Mouse (Mus musculus) midbrain, embryonic 11.5 days (tissue): ENCODE data around the gene Tmem255b. TPM values are rescaled to one million over a fixed set of nuclear protein-coding genes. Genes with fewer than 3 reads are reported as not detected.

Source experiments
- ATAC-seq: fragments of 200-750 bp; cut with Nextera tagmentation; 2 replicates; pipeline ENCODE4 v1.8.0; 2017; ENCODE audit warnings: moderate TSS enrichment, moderate library complexity; ENCODE audit not compliant: low FRiP score
- DNase-seq: peaks from one replicate; pipeline ENCODE4 v3.0.0; 2015; ENCODE audit warnings: low spot score; ENCODE audit errors: missing footprints
- H3K27ac ChIP-seq: fragments of 300-500 bp; sonication (generic); 2 replicates; pipeline ENCODE4 v1.5.1; 2014; ENCODE audit warnings: low read depth, low read length
- H3K27me3 ChIP-seq: fragments of 300-500 bp; sonication (generic); 2 replicates; pipeline ENCODE4 v1.6.1; 2014; ENCODE audit warnings: mild to moderate bottlenecking, low read length, moderate library complexity, mixed read lengths; ENCODE audit not compliant: control insufficient read depth, insufficient read depth
- H3K36me3 ChIP-seq: fragments of 300-500 bp; sonication (generic); 2 replicates; pipeline ENCODE4 v1.6.1; 2014; ENCODE audit warnings: mild to moderate bottlenecking, low read length, moderate library complexity, mixed read lengths; ENCODE audit not compliant: control insufficient read depth, insufficient read depth
- H3K4me1 ChIP-seq: fragments of 300-500 bp; sonication (generic); 2 replicates; pipeline ENCODE4 v1.6.1; 2014; ENCODE audit warnings: low read length; ENCODE audit not compliant: control insufficient read depth, insufficient read depth
- H3K4me2 ChIP-seq: fragments of 300-500 bp; sonication (generic); 2 replicates; pipeline ENCODE4 v1.6.1; 2014; ENCODE audit warnings: mild to moderate bottlenecking, moderate library complexity
- H3K4me3 ChIP-seq: fragments of 300-500 bp; sonication (generic); 2 replicates; pipeline ENCODE4 v1.5.1; 2014; ENCODE audit warnings: low read depth, low read length
- H3K9ac ChIP-seq: fragments of 300-500 bp; sonication (generic); 2 replicates; pipeline ENCODE4 v1.6.1; 2014; ENCODE audit warnings: low read length
- H3K9me3 ChIP-seq: fragments of 300-500 bp; sonication (generic); 2 replicates; pipeline ENCODE4 v1.6.1; 2016; ENCODE audit warnings: low read length; ENCODE audit not compliant: control insufficient read depth
- whole genome bisulfite sequencing: fragments of 180-500 bp; shearing (Covaris S2); extraction: QIAGEN DNeasy Blood & Tissue Kit; methylation state at CpG from one replicate; pipeline ENCODE4 v1.1.7; 2014; 5-methylcytosine and 5-hydroxymethylcytosine counted together
- polyA plus RNA-seq: library from polyadenylated mRNA; unstranded; fragments of >200 nt; fragmentation: Nextera tagmentation; extraction: Ambion mirVana; gene quantifications from 2 replicates; pipeline ENCODE4 v1.2.1, GENCODE M21; 2014

Tmem255b gene
- polyA plus RNA-seq, 1 experiment from 2014 or later = 0.29 TPM

DNA sequence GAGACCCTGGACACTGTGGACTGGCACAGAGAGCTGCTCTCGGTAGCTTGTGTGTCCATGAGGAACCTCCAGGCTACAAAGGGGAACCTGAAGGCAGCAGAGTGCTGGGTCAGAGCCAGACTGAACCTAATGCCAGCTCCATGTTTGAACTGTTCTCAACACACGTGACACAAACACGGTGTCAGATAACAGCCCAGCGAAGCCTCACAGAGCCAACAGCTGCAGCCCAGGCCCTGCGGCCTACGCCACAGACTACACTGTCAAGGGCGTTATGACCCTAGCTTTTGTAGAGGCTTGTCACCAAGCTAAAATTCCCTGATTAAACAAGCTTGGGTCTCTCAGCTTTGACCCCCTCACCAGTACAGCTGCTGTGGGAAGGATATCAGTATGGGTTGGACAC lies 37.3 kb downstream of the Tmem255b start:
- ATAC-seq = no peak
- 85% methylated on average over 7 of the region's 7 CpGs for WGBS
- Histone ChIP-seq H3K27me3 (no peaks in the 10 kb centered on the region), H3K9ac (no peak overlapping the region), H3K4me2 (no peak overlapping the region), H3K27ac (no peak overlapping the region), H3K36me3 (no peaks in the 10 kb centered on the region), H3K4me1 (no peaks in the 10 kb centered on the region), H3K4me3 (no peak overlapping the region), H3K9me3 (no peaks in the 10 kb centered on the region)
- DNase-seq = no peak

DNA sequence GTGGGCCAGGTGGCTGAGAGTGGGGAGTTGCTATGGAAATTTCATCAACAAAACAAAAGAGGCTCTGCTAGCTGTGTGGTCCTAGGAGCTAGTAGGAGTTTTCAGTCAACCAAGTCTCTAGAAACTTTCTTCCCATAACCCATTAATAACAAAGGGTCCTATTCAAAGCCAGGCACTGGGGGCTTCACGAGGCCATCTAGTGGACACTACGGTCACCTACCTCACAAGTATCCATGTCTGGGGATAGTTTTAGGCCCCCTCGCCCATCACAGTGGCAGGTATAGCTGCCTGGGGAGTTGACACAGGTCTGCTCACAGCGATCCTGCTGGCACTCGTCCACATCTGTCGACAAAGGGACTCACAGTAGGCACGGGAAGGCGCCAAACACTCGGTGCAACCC lies 40.9 kb downstream of the Tmem255b start:
- DNase-seq (no peak), ATAC-seq (no peak)
- H3K9me3 ChIP-seq = no peaks in the 10 kb centered on the region
- no peak overlapping the region for H3K4me2 ChIP-seq
- H3K36me3 ChIP-seq = no peaks in the 10 kb centered on the region
- H3K27ac ChIP-seq = no peak overlapping the region
- no peaks in the 10 kb centered on the region for H3K4me1 ChIP-seq
- WGBS = 53% methylated on average over 9 of the region's 9 CpGs
- no peak overlapping the region for H3K4me3 ChIP-seq
- no peak overlapping the region for H3K9ac ChIP-seq
- no peaks in the 10 kb centered on the region for H3K27me3 ChIP-seq

DNA sequence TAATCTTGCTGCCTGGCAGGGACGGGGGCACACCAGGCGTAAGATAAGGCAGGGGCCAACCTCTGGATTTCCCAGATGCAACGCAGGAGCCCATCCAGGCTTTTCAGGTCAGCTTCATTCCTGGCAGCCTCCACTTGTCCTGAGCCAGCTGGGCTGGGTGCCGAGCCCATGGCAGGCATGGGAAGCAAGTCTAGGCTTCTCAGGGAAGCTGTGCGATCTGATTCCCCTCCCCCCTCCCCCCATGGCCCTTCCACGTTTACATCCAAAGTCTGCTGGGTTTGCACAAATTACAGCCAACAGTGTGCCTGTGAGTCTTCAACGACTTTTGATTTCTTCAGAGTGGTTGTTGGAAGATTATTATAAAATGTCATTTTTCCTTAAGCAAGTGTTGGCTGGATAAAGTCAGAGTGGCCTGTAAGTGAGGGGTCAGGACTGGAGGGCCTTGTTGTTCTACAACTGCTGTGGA lies 46.1 kb downstream of the Tmem255b start:
- H3K27ac ChIP-seq = no peak overlapping the region
- no peak for DNase-seq
- H3K9me3 ChIP-seq = no peaks in the 10 kb centered on the region
- 95% methylated on average over 7 of the region's 7 CpGs for WGBS
- H3K27me3 ChIP-seq = no peaks in the 10 kb centered on the region
- H3K4me2 ChIP-seq = no peak overlapping the region
- no peak overlapping the region for H3K9ac ChIP-seq
- no peaks in the 10 kb centered on the region for H3K4me1 ChIP-seq
- ATAC-seq = no peak
- no peak overlapping the region for H3K4me3 ChIP-seq
- H3K36me3 ChIP-seq = no peaks in the 10 kb centered on the region

DNA sequence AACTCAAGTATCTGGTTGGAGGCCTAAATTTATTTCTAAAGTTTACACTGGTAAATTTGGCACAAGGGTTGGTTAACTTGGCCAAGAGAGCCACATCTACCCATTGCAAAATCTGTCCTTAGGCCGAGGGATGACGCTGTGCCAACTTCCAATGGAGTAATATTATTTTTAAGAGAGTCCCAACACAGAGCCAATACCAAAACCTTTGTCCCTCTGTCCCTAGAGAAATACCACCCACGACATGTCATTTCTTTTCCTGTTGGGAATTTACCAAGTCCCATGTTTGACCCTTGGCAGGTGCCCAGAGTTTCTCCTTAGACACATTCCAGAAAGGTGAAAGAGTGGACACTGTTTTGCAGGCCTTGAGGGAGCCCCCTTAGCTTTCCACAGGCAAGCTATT lies 46.6 kb downstream of the Tmem255b start:
- no peaks in the 10 kb centered on the region for H3K9me3 ChIP-seq
- no peaks in the 10 kb centered on the region for H3K36me3 ChIP-seq
- no peak for DNase-seq
- H3K4me1 ChIP-seq = no peaks in the 10 kb centered on the region
- H3K27ac ChIP-seq = no peak overlapping the region
- H3K4me2 ChIP-seq = no peak overlapping the region
- H3K9ac ChIP-seq = no peak overlapping the region
- WGBS = 87% methylated on average over 3 of the region's 3 CpGs
- H3K27me3 ChIP-seq = no peaks in the 10 kb centered on the region
- no peak overlapping the region for H3K4me3 ChIP-seq
- ATAC-seq = no peak

DNA sequence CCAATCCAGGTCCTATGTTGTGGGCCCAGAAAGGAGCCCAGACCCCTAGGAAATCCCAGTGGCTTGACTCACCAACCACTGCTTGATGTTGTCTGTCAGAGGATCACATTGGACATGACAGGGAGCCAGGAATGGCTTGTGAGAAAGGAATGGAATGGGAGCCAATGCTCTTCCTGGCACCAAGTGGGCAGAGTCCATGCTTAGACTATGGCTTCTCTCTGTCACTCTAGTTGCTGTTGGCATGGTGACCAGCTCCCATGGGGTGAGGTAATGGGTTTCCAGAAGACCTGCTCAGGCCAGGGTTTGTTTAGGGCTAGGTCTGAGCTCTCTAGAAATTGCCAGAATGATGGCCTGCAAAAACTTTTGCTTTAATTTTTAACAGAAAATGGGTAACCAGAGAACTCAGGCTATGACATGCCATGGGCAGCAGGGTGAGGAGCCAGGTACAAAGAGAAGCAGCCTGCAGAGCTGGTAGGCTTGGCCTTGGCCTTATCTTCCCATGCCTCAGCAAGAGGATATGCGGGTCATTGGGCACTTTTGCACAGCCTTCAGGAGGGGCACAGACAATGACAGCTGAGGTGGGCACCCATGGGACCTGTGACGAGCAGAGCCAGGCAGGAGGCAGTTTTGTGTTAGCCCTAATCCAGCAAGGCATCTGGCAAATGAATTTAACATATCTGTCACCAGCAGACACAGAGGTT lies 47.3 kb downstream of the Tmem255b start:
- Histone ChIP-seq H3K27ac (no peak overlapping the region), H3K4me2 (no peak overlapping the region), H3K27me3 (no peaks in the 10 kb centered on the region), H3K36me3 (no peaks in the 10 kb centered on the region), H3K4me1 (no peaks in the 10 kb centered on the region), H3K9me3 (no peaks in the 10 kb centered on the region), H3K9ac (no peak overlapping the region), H3K4me3 (no peak overlapping the region)
- DNase-seq (no peak), ATAC-seq (no peak)
- 76% methylated on average over 2 of the region's 2 CpGs for WGBS

DNA sequence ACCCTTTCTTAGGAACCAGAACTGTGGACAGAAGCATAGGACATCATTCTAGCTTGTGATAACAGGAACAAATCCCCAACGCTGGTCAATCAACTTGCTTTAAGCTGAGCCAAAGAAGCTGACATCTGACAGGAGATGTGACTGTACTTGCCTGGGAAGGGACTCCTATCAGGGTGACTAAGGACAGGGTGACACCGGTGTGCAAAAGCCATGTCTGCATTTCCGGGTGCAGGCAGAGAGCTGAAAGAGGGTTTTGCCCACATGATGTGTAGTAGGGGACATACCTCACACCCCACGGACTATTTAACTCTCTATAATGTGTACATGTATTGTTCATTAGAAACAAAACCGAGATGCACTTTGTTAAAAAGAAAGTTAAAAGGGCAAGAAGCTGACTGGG lies 48.2 kb downstream of the Tmem255b start:
- no peaks in the 10 kb centered on the region for H3K27me3 ChIP-seq
- WGBS = 87% methylated on average over 5 of the region's 5 CpGs
- ATAC-seq (no peak), DNase-seq (no peak)
- H3K9me3 ChIP-seq = no peaks in the 10 kb centered on the region
- H3K36me3 ChIP-seq = no peaks in the 10 kb centered on the region
- H3K4me2 ChIP-seq = no peak overlapping the region
- H3K4me3 ChIP-seq = no peak overlapping the region
- no peak overlapping the region for H3K27ac ChIP-seq
- no peak overlapping the region for H3K9ac ChIP-seq
- H3K4me1 ChIP-seq = no peaks in the 10 kb centered on the region

DNA sequence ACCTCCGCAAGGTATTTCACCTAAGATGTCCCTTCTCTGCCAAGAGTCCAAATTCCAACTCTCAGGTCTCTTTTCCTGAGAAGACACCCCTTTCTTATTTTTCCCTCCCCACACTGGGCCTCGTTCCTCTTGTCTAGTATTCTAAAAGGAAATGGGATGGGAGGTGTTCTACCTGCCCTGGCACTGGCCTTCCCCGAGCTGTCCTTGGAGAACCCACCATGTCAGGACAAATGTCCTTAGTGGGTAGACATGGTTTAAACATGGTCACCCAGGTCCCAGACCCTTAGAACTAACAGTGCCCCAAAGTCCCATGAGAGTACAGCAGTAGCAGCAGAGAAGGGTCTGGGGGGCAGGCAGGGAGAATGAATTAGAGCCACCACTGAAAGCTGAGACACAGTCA lies 54.4 kb downstream of the Tmem255b start:
- ATAC-seq (no peak), DNase-seq (no peak)
- 85% methylated on average over 3 of the region's 3 CpGs for WGBS
- Histone ChIP-seq H3K27me3 (peaks cover 17% of the 10 kb centered on the region), H3K27ac (no peak overlapping the region), H3K4me2 (no peak overlapping the region), H3K4me1 (peaks cover 4% of the 10 kb centered on the region; the same call in 1 of the 2 replicates), H3K9me3 (no peaks in the 10 kb centered on the region), H3K4me3 (no peak overlapping the region), H3K9ac (no peak overlapping the region), H3K36me3 (no peaks in the 10 kb centered on the region)

DNA sequence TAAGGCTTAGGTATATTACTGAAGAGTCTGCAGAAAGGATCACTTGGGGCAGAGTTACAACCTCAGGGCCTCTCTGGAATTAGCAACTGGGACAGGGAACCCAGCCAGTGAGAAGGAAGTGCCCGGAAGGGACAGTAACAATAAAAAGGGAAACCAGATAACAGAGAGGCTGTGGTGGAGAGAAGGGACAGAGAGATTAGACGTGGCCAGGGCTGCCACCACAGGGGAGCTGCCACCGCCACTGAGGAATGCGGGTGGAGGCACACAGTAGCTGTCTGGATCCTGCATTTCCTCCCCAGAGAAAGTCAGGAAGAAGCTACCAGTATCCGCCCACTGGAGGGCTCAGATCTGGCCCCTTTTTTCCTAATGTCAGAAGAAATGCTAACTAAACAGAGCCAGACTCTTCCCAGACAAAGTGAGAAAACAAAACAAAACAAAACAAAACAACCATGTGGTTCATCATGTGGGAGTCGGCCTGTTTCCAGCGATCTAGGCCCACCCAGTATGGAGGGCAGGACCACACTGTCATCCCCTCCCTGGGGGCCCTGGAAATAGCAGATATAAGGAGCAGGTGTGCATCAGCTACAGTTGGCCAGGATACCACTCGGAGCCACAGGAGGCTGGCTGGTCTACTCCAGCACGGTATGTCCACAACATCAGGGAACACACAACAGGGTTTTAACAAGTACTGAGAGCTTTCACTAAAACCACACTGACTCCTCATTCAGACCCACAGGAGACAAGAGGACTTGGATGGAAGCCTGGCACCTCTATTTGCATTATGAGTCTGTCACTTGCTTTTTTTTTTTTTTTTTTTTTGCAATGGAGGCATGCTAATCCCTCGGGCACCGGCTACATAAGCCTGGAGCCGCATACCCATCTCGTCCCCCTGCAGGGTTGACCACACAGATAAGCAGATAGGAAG lies 55.3 kb downstream of the Tmem255b start:
- Histone ChIP-seq H3K9me3 (no peaks in the 10 kb centered on the region), H3K4me1 (peaks cover 4% of the 10 kb centered on the region; the same call in 1 of the 2 replicates), H3K36me3 (no peaks in the 10 kb centered on the region), H3K4me2 (no peak overlapping the region), H3K9ac (no peak overlapping the region), H3K27me3 (peaks cover 17% of the 10 kb centered on the region), H3K4me3 (no peak overlapping the region), H3K27ac (no peak overlapping the region)
- no peak for ATAC-seq
- 43% methylated on average over 13 of the region's 13 CpGs for WGBS
- no peak for DNase-seq

DNA sequence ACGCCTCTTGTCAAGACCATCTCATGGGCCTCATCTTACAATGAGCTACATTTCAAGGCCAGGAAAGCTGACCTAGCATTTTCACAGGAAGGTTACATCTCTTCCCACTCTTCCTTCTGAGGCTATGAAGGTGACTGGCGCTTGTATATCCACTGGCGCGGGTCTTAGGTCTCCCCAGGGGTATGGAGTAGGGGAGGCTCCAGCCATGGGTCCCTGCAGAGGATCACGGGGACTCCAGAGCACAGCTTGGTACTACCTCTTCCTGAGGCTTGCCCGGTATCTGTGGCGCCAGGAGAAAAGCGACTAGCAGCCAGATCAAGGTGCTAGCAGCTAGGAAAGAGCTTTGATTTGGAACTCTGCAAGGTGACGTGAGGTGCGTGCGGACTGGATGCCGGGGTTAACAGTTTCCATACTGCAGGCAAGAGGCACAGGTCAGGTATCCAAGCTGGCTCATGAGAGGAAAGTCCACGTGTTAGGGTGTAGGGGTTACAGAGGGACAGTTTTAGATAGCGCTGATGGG lies 56.6 kb downstream of the Tmem255b start:
- Histone ChIP-seq H3K9me3 (no peaks in the 10 kb centered on the region), H3K27me3 (peaks cover 17% of the 10 kb centered on the region), H3K9ac (no peak overlapping the region), H3K27ac (no peak overlapping the region), H3K4me3 (no peak overlapping the region), H3K4me1 (peaks cover 4% of the 10 kb centered on the region; the same call in 1 of the 2 replicates), H3K36me3 (no peaks in the 10 kb centered on the region), H3K4me2 (no peak overlapping the region)
- ATAC-seq (no peak), DNase-seq (no peak)
- WGBS = 85% methylated on average over 14 of the region's 14 CpGs
